Mouse (Mus musculus) gastrocnemius, adult 18-20 months (tissue): Measurements from ENCODE around the gene Rasl12. TPM values are rescaled to one million over a fixed set of nuclear protein-coding genes. Genes with fewer than 3 reads are reported as not detected.

ENCODE experiments used
- DNase-seq: peaks from one replicate; pipeline ENCODE4 v3.0.0; 2021; ENCODE audit warnings: low spot score
- total RNA-seq, 2 experiments: library from RNA; stranded (reverse); gene quantifications; 2 replicates each; pipeline ENCODE4 v1.2.3; 2021

Rasl12 gene
- total RNA-seq, 2 experiments from 2014 or later, result 2.5 to 3.7 TPM

DNA sequence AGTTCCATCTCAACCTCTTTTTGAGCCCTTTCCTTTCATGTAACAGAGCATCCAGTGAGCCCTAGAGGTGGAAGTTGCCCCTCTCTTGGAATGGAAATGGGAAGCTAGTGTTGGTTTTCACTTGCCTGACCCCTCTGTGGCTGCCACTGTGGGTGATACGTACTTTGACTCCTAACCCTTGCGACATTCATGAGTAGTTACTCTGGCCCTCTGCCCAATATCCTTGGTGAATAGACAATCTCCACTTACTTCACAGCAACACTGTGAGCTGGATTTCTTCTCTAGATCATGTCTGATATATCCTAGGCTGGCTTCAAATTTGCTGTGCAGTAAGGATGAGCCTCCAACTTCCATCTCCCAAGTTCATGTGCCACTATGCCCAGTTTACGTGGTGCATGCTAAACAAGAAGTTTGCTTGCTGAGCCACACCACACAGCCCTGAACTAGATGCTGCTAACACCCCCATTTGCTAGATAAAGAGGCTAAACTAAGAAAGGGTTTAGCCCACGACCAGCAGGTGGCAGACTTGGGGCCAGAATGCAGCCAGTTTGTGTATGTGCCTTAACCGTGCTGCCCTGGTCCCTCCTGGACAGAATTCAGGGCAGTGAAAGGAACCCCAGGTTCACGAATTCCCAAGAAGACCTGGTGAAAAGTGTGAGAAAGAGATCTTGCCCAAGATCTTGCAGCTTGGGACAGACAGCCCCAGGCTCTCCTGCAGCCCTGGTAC is 5.5 kb upstream of the Rasl12 start:
- DNase-seq, result peak; percentile 81

DNA sequence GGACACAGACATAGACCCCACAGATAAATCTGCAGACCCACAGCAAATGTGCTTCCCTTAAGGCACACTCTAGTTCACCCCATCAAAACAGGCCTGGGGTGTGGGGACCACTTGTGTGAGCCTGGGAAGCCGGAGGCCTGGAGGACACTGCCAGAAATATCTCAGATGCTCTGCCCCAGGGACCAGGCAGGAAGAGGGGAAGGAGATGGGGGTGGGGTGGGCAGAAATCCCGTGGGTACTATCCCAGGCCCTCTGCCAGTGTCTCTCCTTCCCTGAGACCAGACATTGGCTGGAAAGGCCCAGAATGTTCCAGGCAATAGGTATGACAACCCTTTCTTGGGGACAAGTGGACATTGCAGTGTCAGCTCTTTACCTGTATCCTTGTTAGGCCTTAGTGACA is 4.7 kb upstream of the Rasl12 start:
- no peak for DNase-seq

DNA sequence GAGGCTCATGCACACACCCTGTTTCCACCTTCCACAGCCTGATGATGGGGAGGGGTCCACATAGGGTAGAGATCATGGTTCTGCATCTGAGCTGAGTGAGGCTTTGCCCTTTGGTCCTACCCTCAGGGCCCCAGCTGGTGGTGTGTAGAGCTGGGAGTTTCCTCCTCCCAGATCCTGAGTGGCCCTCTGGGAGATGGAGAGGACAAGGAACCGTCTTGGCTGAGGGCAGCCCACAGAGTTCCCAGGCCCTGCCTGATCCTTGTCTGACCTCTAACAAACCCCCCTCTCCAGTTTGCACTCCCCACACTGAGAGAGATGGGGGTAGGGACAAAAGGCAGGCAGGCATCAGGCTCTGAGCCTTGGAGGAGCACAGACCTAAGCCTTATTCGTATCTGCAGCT is 3.9 kb upstream of the Rasl12 start:
- no peak for DNase-seq

DNA sequence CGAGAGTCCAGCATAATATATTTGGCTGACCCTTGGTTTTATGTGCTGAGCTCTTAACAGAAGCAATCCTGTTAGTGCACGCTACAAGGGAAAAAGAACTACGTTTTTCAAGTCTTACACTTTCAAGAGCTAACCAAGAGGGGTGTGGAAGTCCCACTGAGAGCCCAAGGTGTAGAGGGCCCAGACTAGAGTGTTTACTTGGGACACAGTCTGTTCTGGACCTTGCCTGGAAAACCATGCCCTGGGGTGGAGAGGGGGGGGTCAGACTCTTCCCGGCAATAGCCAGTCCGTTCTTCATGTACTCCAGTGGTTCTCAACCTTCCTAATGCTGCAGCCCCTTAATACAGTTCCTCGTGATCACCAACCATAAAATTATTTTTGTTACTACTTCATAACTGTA is 1.6 kb downstream of the Rasl12 start:
- no peak for DNase-seq

DNA sequence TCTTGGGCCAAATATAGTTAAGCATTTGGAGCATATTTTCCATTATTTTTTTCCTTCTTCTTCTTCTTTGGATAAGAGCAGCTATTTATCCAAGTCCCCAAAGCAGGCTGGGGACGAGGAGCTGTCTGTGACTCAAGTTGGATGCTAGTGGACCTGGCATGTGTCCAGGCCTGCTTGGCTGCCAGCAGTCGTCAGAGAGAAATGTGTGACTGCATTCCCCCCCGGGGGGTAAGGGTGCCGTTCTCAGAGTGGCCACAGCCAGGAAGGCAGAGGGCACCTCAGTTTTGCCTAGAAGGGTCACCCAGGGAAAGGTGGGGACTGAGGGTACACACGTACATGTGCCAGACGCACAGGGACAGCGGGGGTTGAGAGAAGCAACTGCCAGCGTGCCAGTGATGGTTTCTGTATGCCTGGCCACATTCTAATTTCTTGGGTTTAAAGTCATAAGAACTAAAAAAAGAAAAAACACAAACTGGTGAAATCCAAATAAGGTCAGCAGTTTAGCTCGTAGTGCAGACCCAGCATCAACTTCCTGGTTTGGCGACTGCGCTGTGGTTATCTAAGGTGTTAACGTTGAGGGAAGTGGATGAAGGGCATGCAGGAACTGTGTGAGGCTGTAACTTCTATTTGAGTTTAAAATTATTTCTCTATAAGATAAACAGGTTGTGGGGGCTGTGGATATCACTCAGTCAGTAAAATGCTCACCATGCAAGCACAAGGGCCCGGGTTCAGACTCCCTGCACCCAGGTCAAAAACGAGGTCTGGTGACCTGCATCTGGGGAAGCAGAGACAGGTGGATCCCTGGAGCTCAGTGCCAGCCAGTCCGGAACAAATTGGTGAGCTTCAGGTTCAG is 6.3 kb downstream of the Rasl12 start:
- peak; percentile 89 for DNase-seq

DNA sequence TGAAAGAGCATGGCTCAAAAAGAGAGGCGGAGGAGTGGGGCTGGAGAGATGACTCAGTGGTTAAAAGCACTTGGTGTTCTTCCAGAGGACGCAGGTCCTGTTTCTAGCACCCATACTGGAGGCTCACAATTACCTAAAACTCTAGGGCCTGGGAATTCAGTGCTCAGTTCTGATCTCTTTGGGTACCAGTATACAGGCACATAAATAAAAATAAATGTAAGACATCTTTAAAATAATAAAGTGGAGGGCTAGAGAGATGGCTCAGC is 6.8 kb downstream of the Rasl12 start:
- DNase-seq, result peak; percentile 63

DNA sequence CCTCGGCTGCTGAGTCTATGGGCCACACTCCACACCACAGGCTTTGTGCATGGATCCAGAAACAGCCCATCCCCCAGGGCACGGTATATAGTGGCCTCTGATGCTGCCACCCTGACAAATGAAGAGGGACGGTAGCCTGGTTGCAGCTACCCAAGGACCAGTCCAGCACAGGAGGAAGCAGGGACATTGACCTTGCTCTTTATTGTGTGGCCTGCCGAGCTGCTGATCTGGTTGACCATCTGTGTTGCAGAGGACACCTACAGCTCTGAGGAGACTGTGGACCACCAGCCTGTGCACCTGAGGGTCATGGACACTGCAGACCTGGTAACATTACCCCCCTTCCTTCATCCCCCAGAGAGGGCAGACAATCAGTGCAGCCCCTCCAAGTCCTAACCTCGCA is 9.0 kb downstream of the Rasl12 start:
- DNase-seq, result no peak

DNA sequence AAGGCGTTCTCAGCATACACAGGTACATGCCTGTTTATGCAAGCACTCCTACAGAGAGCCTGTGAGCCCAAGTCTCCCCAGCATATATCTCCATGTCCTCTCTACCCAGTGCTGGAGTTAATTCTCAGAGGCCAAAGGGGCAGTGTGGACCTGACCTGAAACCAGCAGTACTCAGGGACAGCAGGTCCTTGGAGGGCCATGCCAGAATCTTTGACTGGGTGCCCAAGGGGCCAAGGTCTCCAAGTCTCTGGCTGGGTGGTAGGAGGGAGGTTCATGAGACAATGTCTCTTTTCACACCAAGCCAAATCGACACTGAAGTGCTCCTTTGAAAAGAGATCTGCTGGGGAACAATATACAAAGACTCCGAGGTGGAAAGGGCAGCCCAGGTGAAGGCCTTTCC is 9.6 kb downstream of the Rasl12 start:
- no peak for DNase-seq

DNA sequence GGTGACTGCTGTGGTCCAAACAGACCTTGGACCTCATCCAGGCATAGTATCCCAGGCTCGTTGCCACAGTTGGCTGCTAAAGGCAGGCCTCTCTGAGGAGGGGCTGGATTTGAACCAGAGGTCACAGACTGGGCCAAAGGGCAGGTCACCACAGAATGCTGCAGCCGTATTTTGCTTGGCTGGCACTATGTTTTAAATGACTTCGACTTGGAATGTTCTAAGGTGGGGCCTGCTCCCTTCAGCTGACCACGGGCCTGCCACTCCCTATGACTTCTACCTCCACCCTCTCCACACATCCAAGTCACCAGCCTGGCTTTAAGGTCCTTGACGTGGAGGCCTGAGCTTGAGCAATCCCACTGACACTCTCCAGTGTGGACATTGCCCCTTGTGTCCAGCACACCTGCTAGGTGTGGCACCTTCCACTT is 10.6 kb downstream of the Rasl12 start:
- peak; percentile 80 for DNase-seq

DNA sequence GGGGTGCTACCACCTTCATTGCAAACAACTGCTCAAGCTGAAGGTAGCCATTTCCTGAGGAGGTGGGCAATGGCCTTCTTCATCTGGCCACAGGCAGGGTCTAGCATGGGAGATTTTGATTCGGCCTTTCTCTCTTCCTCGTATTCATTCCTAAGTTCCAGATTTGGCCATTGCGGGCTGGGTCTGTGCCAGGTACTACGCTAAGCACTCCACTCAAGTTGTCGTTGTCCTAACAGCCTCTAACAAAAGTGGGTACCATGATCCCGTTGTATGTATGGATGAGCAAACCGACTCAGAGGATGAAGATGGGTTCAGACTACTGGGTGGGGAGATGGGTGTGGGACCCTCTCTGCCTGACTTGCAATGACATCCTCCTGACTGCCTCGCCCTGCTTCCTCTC is 12.1 kb downstream of the Rasl12 start:
- no peak for DNase-seq

DNA sequence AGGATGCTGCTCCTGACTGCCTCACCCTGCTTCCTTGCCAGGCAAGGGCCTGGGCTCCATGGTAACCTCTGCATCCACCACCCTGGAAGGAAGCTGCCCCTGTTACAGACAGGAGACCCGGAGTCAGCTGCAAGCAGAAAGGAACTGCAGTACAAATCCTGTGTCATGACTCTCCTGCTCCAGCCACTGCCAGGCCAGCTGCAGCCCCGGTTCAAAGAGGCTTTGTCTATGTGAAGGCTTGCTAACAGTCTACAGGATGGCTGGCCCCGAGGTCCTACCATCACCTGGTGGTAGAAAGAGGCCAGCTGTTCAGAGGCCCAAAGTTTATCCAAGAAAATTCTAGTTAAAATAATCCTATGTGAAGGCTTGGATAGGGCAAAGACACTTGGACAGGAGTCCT is 13.0 kb downstream of the Rasl12 start:
- no peak for DNase-seq

DNA sequence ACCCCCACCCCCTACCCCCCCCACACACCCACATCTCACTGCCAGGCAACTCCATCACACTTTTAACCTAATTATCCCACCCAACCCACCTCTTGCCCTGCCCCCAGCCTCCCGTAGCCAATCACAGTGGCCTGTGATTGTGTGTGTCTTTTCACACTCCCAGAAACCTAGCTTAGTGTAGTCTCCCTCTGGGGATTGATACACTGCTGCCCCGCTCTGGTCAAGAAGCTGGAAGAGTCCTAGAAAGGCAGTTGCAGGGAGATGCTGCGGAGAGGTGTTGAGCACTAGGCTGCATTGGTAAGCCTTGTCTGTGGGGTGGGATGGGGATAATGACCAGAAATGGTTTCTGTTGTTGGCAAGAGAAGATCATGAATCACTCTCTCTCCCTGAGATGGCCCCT is 19.4 kb downstream of the Rasl12 start:
- DNase-seq, result no peak

DNA sequence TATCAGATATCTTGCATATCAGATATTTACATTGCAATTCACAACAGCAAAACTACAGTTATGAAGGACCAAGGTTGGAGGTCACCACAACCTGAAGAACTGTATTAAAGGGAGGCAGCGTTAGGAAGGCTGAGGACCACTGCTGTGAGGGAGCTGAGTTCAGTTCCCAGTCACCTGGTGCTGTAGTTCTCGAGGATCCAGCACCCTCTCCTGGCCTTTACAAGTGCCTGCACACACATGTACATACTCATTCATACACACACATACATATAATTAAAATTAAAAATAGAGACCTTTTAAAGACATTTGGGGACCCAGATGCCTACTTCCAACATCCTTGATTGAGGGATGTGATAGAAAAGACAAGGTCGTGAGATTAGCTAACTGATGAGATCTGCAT is 21.3 kb downstream of the Rasl12 start:
- no peak for DNase-seq

DNA sequence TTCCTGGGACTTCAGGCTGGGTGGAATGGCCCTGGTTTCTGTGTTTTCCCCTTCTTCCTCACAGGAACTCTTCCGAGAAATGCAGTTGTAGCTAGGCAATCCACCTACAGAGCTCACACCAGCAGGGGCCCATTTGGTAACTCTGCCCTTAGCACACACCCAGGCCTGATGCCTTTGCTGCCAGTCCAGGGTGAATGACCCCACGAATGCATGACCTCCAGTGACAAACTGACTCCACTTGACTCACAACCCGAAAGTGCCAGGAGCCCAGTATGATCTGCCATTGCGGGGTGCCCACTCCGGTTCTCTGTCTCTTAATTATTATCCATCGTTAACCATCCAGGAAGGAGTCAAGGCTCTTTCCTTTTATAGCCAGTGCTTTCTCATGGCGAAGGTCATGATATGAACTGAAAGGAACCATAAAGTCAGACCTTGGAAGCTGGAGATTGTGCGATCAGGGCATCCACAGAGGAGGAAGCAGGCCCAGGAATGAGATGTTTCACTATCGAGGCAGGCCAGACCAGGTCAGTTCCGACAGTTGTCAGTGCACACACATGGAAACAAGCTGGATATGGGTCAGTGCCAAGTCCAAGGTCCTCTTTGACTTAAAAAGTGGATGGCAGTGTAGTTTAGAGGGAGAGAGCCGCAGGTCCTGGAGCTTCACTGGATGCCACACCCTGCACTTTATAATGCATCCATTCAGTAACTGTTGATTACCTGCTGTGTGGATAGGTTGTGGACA is 24.6 kb downstream of the Rasl12 start, which contains the start of gene Slc51b:
TSS of gene Slc51b (minus strand) at position 196 of the 742 bp plus-strand sequence.
- no peak for DNase-seq

DNA sequence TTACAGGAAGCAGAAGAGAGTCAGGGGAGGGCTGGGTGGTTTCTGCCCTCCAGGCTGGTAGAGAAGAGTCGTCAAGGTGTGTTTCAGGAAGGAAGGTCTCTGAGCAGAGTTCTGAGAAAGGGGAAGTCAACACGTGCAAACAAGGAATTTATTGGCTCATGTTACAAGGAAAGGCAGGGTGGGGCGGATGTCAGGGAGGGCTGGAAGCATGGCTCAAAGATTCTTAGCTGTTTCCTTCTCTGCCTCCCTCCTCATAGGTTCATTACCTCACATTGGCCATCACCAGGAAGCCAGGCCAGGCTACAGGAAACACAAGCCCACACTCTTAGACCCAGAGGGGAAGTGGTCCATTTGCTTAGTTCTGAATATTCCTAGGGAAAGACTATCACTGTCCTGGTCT is 26.1 kb downstream of the Rasl12 start:
- no peak for DNase-seq

DNA sequence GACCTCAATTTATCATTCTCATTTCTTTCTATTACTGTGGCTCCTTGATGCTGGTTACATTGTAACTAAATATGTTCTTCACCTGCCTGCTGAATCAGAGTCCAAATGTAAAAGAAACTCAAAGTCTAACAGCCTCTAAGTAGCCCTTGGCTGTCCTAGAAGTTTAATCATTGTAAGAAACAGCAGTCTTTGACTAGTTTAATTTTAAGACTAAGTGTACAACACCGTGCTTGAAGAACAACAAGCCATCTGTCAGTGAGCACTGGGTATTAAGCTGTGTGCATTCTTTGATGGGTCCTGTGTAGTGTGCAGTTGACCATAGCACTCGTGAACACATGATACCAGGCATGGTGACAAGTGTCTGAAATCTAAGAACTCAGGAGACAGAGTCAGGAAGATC is 29.2 kb downstream of the Rasl12 start:
- no peak for DNase-seq

DNA sequence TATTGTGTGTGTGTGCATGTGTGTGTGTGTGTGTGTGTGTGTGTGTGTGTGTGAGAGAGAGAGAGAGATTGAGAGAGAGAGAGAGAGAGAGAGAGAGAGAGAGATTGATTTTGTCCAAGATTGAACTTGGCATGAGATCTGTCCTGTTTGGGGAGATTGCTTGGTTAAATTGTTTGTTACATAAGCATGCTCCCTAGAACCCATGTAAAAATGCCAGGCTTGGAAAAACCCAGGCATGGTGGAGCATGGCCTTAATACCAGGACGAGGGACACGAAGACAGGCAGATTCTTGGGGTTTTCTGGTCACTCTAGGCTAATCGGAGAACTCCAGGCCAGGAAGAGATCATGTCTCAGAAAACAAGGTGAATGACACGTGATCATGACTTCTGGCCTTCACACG is 29.7 kb downstream of the Rasl12 start:
- DNase-seq, result no peak

DNA sequence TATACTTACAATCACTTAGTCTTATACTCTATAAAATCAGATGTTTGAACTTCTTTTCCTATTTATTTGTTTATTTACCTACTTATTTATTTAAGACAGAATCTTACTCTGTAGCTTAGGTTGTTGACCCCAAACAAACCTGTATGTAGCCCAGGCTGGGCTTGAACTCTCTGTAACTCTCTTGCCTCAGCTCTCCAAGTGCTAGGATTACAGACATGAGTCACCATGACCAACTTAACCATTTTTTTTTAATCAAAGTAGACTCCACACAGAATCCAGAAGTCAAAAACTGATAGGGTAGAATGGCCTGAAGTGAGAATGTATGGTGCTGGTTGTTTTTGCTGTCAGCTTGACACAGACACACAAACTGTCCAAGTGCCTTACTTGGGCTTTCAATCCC is 32.1 kb downstream of the Rasl12 start:
- DNase-seq, result no peak

DNA sequence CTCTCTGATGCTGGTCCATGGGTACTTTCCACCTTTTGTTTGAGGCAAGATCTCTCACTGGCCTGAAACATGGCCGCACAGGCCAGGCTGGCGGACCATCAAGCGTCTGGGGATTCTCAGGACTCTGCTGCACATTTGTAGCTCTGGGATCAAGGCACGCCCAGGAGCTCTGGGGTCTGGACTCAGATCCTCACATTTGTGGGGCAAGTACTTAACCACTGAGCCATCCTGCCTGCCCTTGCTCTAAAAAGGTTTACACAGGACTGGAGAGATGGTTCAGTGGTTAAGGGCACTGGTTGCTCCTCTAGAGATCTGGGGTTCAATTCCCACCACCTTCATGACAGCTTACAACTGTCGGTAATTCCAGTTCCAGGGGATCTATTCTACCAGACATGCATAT is 32.6 kb downstream of the Rasl12 start:
- DNase-seq, result no peak

DNA sequence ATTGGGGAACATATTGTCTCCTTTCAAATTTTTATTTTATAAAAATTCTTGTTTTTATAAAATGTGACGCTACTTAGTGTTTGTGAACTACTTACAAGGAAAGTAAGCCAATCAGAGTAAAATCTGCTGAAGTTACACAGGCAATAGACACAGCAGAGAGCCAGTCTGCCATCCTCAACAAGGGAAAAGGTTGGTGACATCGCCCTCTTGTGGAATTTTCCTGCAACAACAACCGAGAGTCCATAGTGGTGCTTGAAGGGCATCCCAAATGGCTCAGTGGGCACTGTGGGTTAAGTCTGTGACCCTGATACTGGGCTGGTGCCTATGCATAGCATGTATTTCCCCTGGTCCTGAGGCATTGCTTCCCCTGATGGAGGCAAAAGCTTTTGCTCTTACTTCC is 33.9 kb downstream of the Rasl12 start:
- peak; percentile 93 for DNase-seq

DNA sequence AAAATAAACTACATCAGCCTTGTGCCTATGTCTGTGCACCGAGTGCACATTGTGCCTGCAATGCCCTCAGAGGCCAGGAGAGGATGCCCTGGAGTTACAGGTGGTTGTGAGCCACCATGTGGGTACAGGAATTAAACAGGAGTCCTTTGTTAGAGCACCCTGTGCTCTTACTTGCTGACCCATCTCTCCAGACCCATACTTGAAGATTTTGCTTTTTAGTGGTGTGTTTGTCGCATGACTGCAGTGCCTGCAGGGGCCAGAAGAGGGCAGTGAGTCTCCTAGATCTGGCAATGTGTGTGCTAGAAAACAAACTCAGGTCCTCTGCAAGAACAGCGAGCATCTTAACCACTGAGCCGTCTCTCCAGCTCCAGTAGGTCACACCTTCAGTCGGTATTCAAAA is 35.8 kb downstream of the Rasl12 start:
- DNase-seq, result peak; percentile 24

DNA sequence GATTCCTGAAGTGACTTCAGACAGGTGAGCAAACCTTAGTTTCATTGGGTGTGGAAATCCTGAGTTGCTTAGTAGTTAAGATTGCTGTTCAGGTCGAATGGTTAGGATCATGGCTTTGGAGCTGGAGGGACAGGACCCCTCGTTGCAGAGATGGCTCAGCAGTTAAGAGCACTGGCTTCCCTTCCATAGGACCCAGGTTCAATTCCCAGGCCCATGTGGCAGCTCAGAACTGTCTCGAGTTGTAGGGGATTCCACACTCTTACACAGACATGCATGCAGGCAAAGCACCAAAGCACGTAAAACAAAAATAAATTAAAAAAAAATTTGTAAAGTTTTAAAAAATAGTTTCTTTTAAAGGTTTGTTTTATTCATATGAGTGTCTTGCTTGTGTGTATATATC is 36.9 kb downstream of the Rasl12 start:
- DNase-seq, result no peak
